Mouse (Mus musculus): ENCODE results near the gene Ank3. TPM values are rescaled to one million over a fixed set of nuclear protein-coding genes. Genes with fewer than 3 reads are reported as not detected.

The Ank3 gene
- polyA plus RNA-seq, 1 experiment from 2014 or later: 21.9 TPM

GRCm38 (mm10) chr10:70022596-70022995 is 624.0 kb downstream of the Ank3 start:
- no peak for ATAC-seq
- no peaks in the 10 kb centered on the region for H3K36me3 ChIP-seq
- H3K27me3 ChIP-seq (replicated peaks): no peaks in the 10 kb centered on the region
- no peak overlapping the region for H3K4me2 ChIP-seq (replicated peaks)
- WGBS: 67% methylated on average over 5 of the region's 5 CpGs
- no peak overlapping the region for H3K9ac ChIP-seq
- no peak overlapping the region for H3K27ac ChIP-seq
- no peaks in the 10 kb centered on the region for H3K9me3 ChIP-seq
- H3K4me1 ChIP-seq (replicated peaks): no peaks in the 10 kb centered on the region
- H3K4me3 ChIP-seq (replicated peaks): no peak overlapping the region

GRCm38 (mm10) chr10:70023861-70024260 is 625.3 kb downstream of the Ank3 start:
- Histone ChIP-seq H3K9ac (no peak overlapping the region), H3K36me3 (no peaks in the 10 kb centered on the region), H3K9me3 (no peaks in the 10 kb centered on the region), H3K27me3 (replicated peaks) (no peaks in the 10 kb centered on the region), H3K4me1 (replicated peaks) (no peaks in the 10 kb centered on the region), H3K27ac (no peak overlapping the region), H3K4me2 (replicated peaks) (no peak overlapping the region), H3K4me3 (replicated peaks) (no peak overlapping the region)
- ATAC-seq: no peak
- WGBS: 87% methylated on average over 11 of the region's 11 CpGs

- no peaks in the 10 kb centered on the region for H3K27me3 ChIP-seq (replicated peaks)
- 92% methylated on average over 8 of the region's 8 CpGs for WGBS
- no peak overlapping the region for H3K9ac ChIP-seq
- H3K27ac ChIP-seq: no peak overlapping the region
- H3K4me1 ChIP-seq (replicated peaks): no peaks in the 10 kb centered on the region
- ATAC-seq: no peak
- no peaks in the 10 kb centered on the region for H3K9me3 ChIP-seq
- H3K4me2 ChIP-seq (replicated peaks): no peak overlapping the region
- no peak overlapping the region for H3K4me3 ChIP-seq (replicated peaks)
- no peaks in the 10 kb centered on the region for H3K36me3 ChIP-seq
Measured at GRCm38 (mm10) chr10:70031942-70032341, 633.4 kb downstream of the Ank3 start.

- ATAC-seq: no peak
- Histone ChIP-seq H3K27ac (no peak overlapping the region), H3K9ac (no peak overlapping the region), H3K4me3 (replicated peaks) (no peak overlapping the region), H3K27me3 (replicated peaks) (no peaks in the 10 kb centered on the region), H3K4me1 (replicated peaks) (no peaks in the 10 kb centered on the region), H3K36me3 (no peaks in the 10 kb centered on the region), H3K9me3 (no peaks in the 10 kb centered on the region), H3K4me2 (replicated peaks) (no peak overlapping the region)
- WGBS: 83% methylated on average over 9 of the region's 9 CpGs
Measured at GRCm38 (mm10) chr10:70032982-70033381, 634.4 kb downstream of the Ank3 start.

- no peaks in the 10 kb centered on the region for H3K27me3 ChIP-seq (replicated peaks)
- no peak overlapping the region for H3K27ac ChIP-seq
- no peak for ATAC-seq
- no peaks in the 10 kb centered on the region for H3K9me3 ChIP-seq
- no peaks in the 10 kb centered on the region for H3K4me1 ChIP-seq (replicated peaks)
- H3K9ac ChIP-seq: no peak overlapping the region
- no peaks in the 10 kb centered on the region for H3K36me3 ChIP-seq
- WGBS: 74% methylated on average over 3 of the region's 3 CpGs
- no peak overlapping the region for H3K4me3 ChIP-seq (replicated peaks)
- no peak overlapping the region for H3K4me2 ChIP-seq (replicated peaks)
Measured at GRCm38 (mm10) chr10:70033856-70034255, 635.3 kb downstream of the Ank3 start.

GRCm38 (mm10) chr10:70039871-70040291 is 641.3 kb downstream of the Ank3 start:
- Histone ChIP-seq H3K4me1 (replicated peaks) (no peaks in the 10 kb centered on the region), H3K4me3 (replicated peaks) (no peak overlapping the region), H3K36me3 (no peaks in the 10 kb centered on the region), H3K9me3 (no peaks in the 10 kb centered on the region), H3K9ac (no peak overlapping the region), H3K27me3 (replicated peaks) (no peaks in the 10 kb centered on the region), H3K27ac (no peak overlapping the region), H3K4me2 (replicated peaks) (no peak overlapping the region)
- no peak for ATAC-seq
- 72% methylated on average over 17 of the region's 17 CpGs for WGBS

GRCm38 (mm10) chr10:70041562-70041961 is 643.0 kb downstream of the Ank3 start:
- Histone ChIP-seq H3K4me3 (replicated peaks) (no peak overlapping the region), H3K9me3 (no peaks in the 10 kb centered on the region), H3K4me2 (replicated peaks) (no peak overlapping the region), H3K27me3 (replicated peaks) (no peaks in the 10 kb centered on the region), H3K36me3 (no peaks in the 10 kb centered on the region), H3K27ac (no peak overlapping the region), H3K9ac (no peak overlapping the region), H3K4me1 (replicated peaks) (no peaks in the 10 kb centered on the region)
- ATAC-seq: no peak

GRCm38 (mm10) chr10:70045722-70046121 is 647.1 kb downstream of the Ank3 start:
- Histone ChIP-seq H3K4me2 (replicated peaks) (no peak overlapping the region), H3K4me3 (replicated peaks) (no peak overlapping the region), H3K27me3 (replicated peaks) (no peaks in the 10 kb centered on the region), H3K4me1 (replicated peaks) (no peaks in the 10 kb centered on the region), H3K9me3 (no peaks in the 10 kb centered on the region), H3K27ac (no peak overlapping the region), H3K36me3 (no peaks in the 10 kb centered on the region), H3K9ac (no peak overlapping the region)
- 66% methylated on average over 2 of the region's 2 CpGs for WGBS
- no peak for ATAC-seq

- no peak for ATAC-seq
Measured at GRCm38 (mm10) chr10:70049771-70050170, 651.2 kb downstream of the Ank3 start.

GRCm38 (mm10) chr10:70055291-70055690 is 656.7 kb downstream of the Ank3 start:
- Histone ChIP-seq H3K4me3 (replicated peaks) (no peak overlapping the region), H3K9ac (no peak overlapping the region), H3K4me2 (replicated peaks) (no peak overlapping the region), H3K36me3 (no peaks in the 10 kb centered on the region), H3K27me3 (replicated peaks) (no peaks in the 10 kb centered on the region), H3K9me3 (no peaks in the 10 kb centered on the region), H3K4me1 (replicated peaks) (0 out of 2 replicates have a peak, but pooled peaks cover 6% of the 10 kb centered on the region), H3K27ac (no peak overlapping the region)
- WGBS: 87% methylated on average over 2 of the region's 2 CpGs
- ATAC-seq: no peak

More at GRCm38 (mm10) chr10:70049771-70050170, 651.2 kb downstream of the Ank3 start:
- Histone ChIP-seq H3K9ac (no peak overlapping the region), H3K4me1 (replicated peaks) (no peaks in the 10 kb centered on the region), H3K36me3 (no peaks in the 10 kb centered on the region), H3K27me3 (replicated peaks) (no peaks in the 10 kb centered on the region), H3K4me3 (replicated peaks) (no peak overlapping the region), H3K27ac (no peak overlapping the region), H3K4me2 (replicated peaks) (no peak overlapping the region), H3K9me3 (no peaks in the 10 kb centered on the region)
- 64% methylated on average over 7 of the region's 7 CpGs for WGBS

- H3K9ac ChIP-seq: no peak overlapping the region
- H3K36me3 ChIP-seq: no peaks in the 10 kb centered on the region
- no peak overlapping the region for H3K4me2 ChIP-seq (replicated peaks)
- no peaks in the 10 kb centered on the region for H3K9me3 ChIP-seq
- WGBS: 54% methylated on average over 3 of the region's 3 CpGs
- H3K4me1 ChIP-seq (replicated peaks): peaks cover 10% of the 10 kb centered on the region; the same call in 1 of the 2 replicates
- H3K4me3 ChIP-seq (replicated peaks): no peak overlapping the region
- no peak overlapping the region for H3K27ac ChIP-seq
- no peaks in the 10 kb centered on the region for H3K27me3 ChIP-seq (replicated peaks)
- no peak for ATAC-seq
Measured at GRCm38 (mm10) chr10:70057064-70057463, 658.5 kb downstream of the Ank3 start.

GRCm38 (mm10) chr10:70060021-70060688 is 661.6 kb downstream of the Ank3 start:
- H3K27ac ChIP-seq: no peak overlapping the region
- no peak for ATAC-seq
- no peaks in the 10 kb centered on the region for H3K36me3 ChIP-seq
- H3K27me3 ChIP-seq (replicated peaks): no peaks in the 10 kb centered on the region
- no peak overlapping the region for H3K4me3 ChIP-seq (replicated peaks)
- no peaks in the 10 kb centered on the region for H3K9me3 ChIP-seq
- peak overlapping the region; percentile 15; the same call in 1 of the 2 replicates for H3K4me2 ChIP-seq (replicated peaks)
- 59% methylated on average over 19 of the region's 19 CpGs for WGBS
- H3K9ac ChIP-seq: no peak overlapping the region
- H3K4me1 ChIP-seq (replicated peaks): peaks cover 10% of the 10 kb centered on the region; the same call in 1 of the 2 replicates

GRCm38 (mm10) chr10:70060689-70061081 is 662.1 kb downstream of the Ank3 start:
- WGBS: 44% methylated on average over 10 of the region's 10 CpGs

More at GRCm38 (mm10) chr10:70060689-70061081, 662.1 kb downstream of the Ank3 start:
- Histone ChIP-seq H3K9ac (no peak overlapping the region), H3K36me3 (no peaks in the 10 kb centered on the region), H3K27me3 (replicated peaks) (no peaks in the 10 kb centered on the region), H3K4me1 (replicated peaks) (peaks cover 10% of the 10 kb centered on the region; the same call in 1 of the 2 replicates), H3K9me3 (no peaks in the 10 kb centered on the region), H3K27ac (no peak overlapping the region), H3K4me3 (replicated peaks) (no peak overlapping the region), H3K4me2 (replicated peaks) (peak overlapping the region; percentile 15; the same call in 1 of the 2 replicates)
- ATAC-seq: peak; percentile 75

All from intestine, embryonic 15.5 days (tissue).